9 mouse cellular contexts compared by ENCODE assay signal in the genomic region with DNA sequence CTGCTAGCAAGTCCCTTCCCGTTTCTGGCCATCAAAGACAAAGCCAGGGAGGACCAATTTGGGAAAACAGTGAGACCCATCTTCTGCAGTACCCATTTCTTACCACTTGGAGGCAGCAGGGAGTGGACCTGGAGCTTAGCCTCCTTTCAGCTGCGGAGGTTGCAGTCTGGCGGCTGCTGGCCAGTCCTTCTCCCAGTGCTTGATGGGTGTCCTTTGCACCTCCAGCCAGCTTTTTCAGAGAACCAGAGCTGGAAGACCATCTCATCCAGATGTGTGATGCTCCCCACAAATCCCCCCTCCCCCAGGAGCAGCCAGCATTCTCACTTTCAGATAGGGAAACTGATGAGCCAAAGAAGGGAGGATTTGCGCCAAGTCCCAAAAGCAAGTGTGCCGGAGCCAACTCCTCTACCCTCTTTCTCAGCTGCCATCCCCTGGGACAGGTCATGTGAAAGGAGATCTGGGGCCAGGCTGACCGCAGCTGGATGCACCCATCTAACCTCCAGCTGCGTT. TPM values are rescaled to one million over a fixed set of nuclear protein-coding genes. Genes with fewer than 3 reads are reported as not detected.
DNase-seq lines count a peak whose midpoint lies in the region; ATAC-seq and TF ChIP-seq lines count a peak whose summit lies in the region.
"Had no signal": no experiment of that assay in that cellular context is flagged by ENCODE, and none has a peak within 500 bp of the region (broad histone marks: within the 10 kb centered on the region; RNA-seq: fewer than 3 reads in every experiment).

No protein-coding gene starts in this region.

- TF ChIP-seq CTCF in E14TG2a.4 (conservative IDR thresholded peaks at IDR 0.05; ENCODE audit: low read length), result peak; percentile 96
- peak; percentile 84 for TF ChIP-seq CTCF in liver, embryonic 14.5 days (IDR thresholded peaks at IDR 0.05; ENCODE audit: low read depth)

- WGBS in liver, embryonic 14.5 days (ENCODE audit: insufficient replicate concordance), result 30% methylated on average over 7 of the region's 7 CpGs

- H3K27ac ChIP-seq in liver, embryonic 14.5 days, result no peak overlapping the region
- H3K27ac ChIP-seq: limb, embryonic 12.5 days had no signal

- H3K9ac ChIP-seq in liver, embryonic 14.5 days (replicated peaks), result no peak overlapping the region
- H3K9ac ChIP-seq: limb, embryonic 12.5 days had no signal

- peak; percentile 76 for DNase-seq in ZHBTc4 (ENCODE audit: low read depth, low spot score)
- peak; percentile 50 to 83 for DNase-seq in cerebellum, postnatal 4 days (ENCODE audit: low spot score in 2 of 2)
- DNase-seq in heart, adult 8-10 months (ENCODE audit: low spot score), result peak; percentile 79
- DNase-seq in kidney, postnatal 10 days, result peak; percentile 87
- no peak for DNase-seq in liver, embryonic 14.5 days (ENCODE audit: low read depth in 3 of 3, low spot score in 3 of 3)
- DNase-seq in right cerebral cortex, adult 18-20 months, result peak; percentile 71

- no peak overlapping the region for H3K4me3 ChIP-seq in E14TG2a.4 (replicated peaks; ENCODE audit: low read length)
- H3K4me3 ChIP-seq in liver, embryonic 14.5 days (ENCODE audit: insufficient read depth in 1 of 2, low read depth in 2 of 2, low read length in 2 of 2), result no peak overlapping the region
- H3K4me3 ChIP-seq: limb, embryonic 12.5 days had no signal

- no peak for ATAC-seq in liver, embryonic 14.5 days (ENCODE audit: insufficient read depth)
- ATAC-seq in monocyte, adult 5-6 weeks (replicated peaks; ENCODE audit: insufficient number of reproducible peaks, low FRiP score, low TSS enrichment, poor library complexity, severe bottlenecking), result no peak

- H3K4me1 ChIP-seq in E14TG2a.4 (replicated peaks; ENCODE audit: low read depth, low read length), result 0 out of 2 replicates have a peak, but pooled peaks cover 4% of the 10 kb centered on the region
- no peaks in the 10 kb centered on the region for H3K4me1 ChIP-seq in liver, embryonic 14.5 days (replicated peaks; ENCODE audit: control insufficient read depth in 2 of 2, insufficient read depth in 2 of 2, low read length in 1 of 2)

- H3K36me3 ChIP-seq in E14TG2a.4 (ENCODE audit: insufficient read depth, low read length), result no peaks in the 10 kb centered on the region
- no peaks in the 10 kb centered on the region for H3K36me3 ChIP-seq in liver, embryonic 14.5 days (replicated peaks; ENCODE audit: control insufficient read depth, insufficient read depth, low read depth)
- H3K36me3 ChIP-seq: limb, embryonic 12.5 days had no signal

- no peaks in the 10 kb centered on the region for H3K9me3 ChIP-seq in E14TG2a.4 (ENCODE audit: low read length)
- H3K9me3 ChIP-seq in liver, embryonic 14.5 days (ENCODE audit: control insufficient read depth, low read length), result no peaks in the 10 kb centered on the region
- H3K9me3 ChIP-seq: limb, embryonic 12.5 days had no signal

- H3K27me3 ChIP-seq in E14TG2a.4 (ENCODE audit: insufficient read depth, low read length), result peaks cover 37% of the 10 kb centered on the region
- H3K27me3 ChIP-seq in liver, embryonic 14.5 days (ENCODE audit: control insufficient read depth, insufficient read depth, low read length), result no peaks in the 10 kb centered on the region

- TF ChIP-seq EP300 in liver, embryonic 14.5 days (IDR thresholded peaks at IDR 0.05; ENCODE audit: low read depth), result no peak

- no peak overlapping the region for H3K4me2 ChIP-seq in liver, embryonic 14.5 days (ENCODE audit: low read depth)
- H3K4me2 ChIP-seq: limb, embryonic 12.5 days had no signal

RNA-seq across cellular contexts. Expression of gene Odf3l1, which starts 20.7 kb away (rescaled TPM):
- not detected for total RNA-seq in heart, adult 8-10 months (2022)
- not detected in 2 replicates for polyA plus RNA-seq in liver, embryonic 14.5 days (2012; rRNA removed)
- not detected in 2 replicates for polyA plus RNA-seq in liver, embryonic 14.5 days (2014; fragmentation: Nextera tagmentation; extraction: Ambion mirVana)
- total RNA-seq in monocyte, adult 5-6 weeks (2017), result not detected in 3 replicates

RNA-seq across cellular contexts. Expression of gene Cspg4, which starts 21.1 kb away (rescaled TPM):
- 10 to 100 TPM in 3 of 4 experiments, 1 to 10 TPM in 1; 9.4 to 14.7 (median 10.7) TPM for total RNA-seq in heart, adult 8-10 months (2022)
- polyA plus RNA-seq in liver, embryonic 14.5 days (2012; rRNA removed), result 0.16 and 0.19 TPM in 2 replicates
- polyA plus RNA-seq in liver, embryonic 14.5 days (2014; fragmentation: Nextera tagmentation; extraction: Ambion mirVana), result 0.08 and 0.32 TPM in 2 replicates
- total RNA-seq in monocyte, adult 5-6 weeks (2017), result not detected in 3 replicates

RNA-seq across cellular contexts. Expression of gene Lingo1, which starts 47.5 kb away (rescaled TPM):
- total RNA-seq in heart, adult 8-10 months (2022), result 1 to 10 TPM; 1.0 to 1.7 (median 1.2) TPM
- polyA plus RNA-seq in liver, embryonic 14.5 days (2012; rRNA removed), result 0.58 and 0.77 TPM in 2 replicates
- 0.14 and 0.16 TPM in 2 replicates for polyA plus RNA-seq in liver, embryonic 14.5 days (2014; fragmentation: Nextera tagmentation; extraction: Ambion mirVana)
- not detected in 3 replicates for total RNA-seq in monocyte, adult 5-6 weeks (2017)

Comparison
In these comparisons a context has a peak if more than half of its experiments do, and no peak if none do; other contexts are left out.
1. DNase-seq: peak in ZHBTc4 (single experiment), cerebellum, postnatal 4 days (2 of 2), heart, adult 8-10 months (single experiment), kidney, postnatal 10 days (single experiment) and right cerebral cortex, adult 18-20 months (single experiment); none in liver, embryonic 14.5 days (0 of 3).
2. RNA of gene Cspg4, which starts 21.1 kb away (total RNA-seq): 9.4 to 14.7 TPM in heart, adult 8-10 months; not detected in monocyte, adult 5-6 weeks; every median in the first group is over 10 times any median in the second.